Mouse (Mus musculus) heart, embryonic 16.5 days (tissue): Measurements from ENCODE around the gene S100a9. TPM values are rescaled to one million over a fixed set of nuclear protein-coding genes. Genes with fewer than 3 reads are reported as not detected.
A peak's percentile ranks its signal among the peaks of the same experiment; 100 is the strongest.

Experiments used
- ATAC-seq: fragments of 200-750 bp; cut with Nextera tagmentation; replicated peaks from 2 replicates; pipeline ENCODE4 v1.8.0; 2017; ENCODE audit warnings: moderate number of reproducible peaks; ENCODE audit not compliant: insufficient read depth, low FRiP score; ENCODE audit errors: extremely low read depth
- H3K27ac ChIP-seq: fragments of 300-500 bp; sonication (generic); 2 replicates; pipeline ENCODE4 v1.5.1; 2014; ENCODE audit warnings: mild to moderate bottlenecking, low read length, control low read depth, moderate library complexity
- H3K27me3 ChIP-seq: fragments of 300-500 bp; sonication (generic); 2 replicates; pipeline ENCODE4 v1.6.1; 2014; ENCODE audit warnings: low read length, mixed read lengths; ENCODE audit not compliant: control insufficient read depth, insufficient read depth
- H3K36me3 ChIP-seq: fragments of 300-500 bp; sonication (generic); 2 replicates; pipeline ENCODE4 v1.6.1; 2014; ENCODE audit not compliant: control insufficient read depth, insufficient read depth
- H3K4me1 ChIP-seq: fragments of 300-500 bp; sonication (generic); 2 replicates; pipeline ENCODE4 v1.6.1; 2014; ENCODE audit warnings: low read length, mixed read lengths; ENCODE audit not compliant: control insufficient read depth, insufficient read depth
- H3K4me2 ChIP-seq: fragments of 300-500 bp; sonication (generic); 2 replicates; pipeline ENCODE4 v1.6.1; 2014; ENCODE audit warnings: low read depth, mild to moderate bottlenecking, control low read depth, low read length
- H3K4me3 ChIP-seq: fragments of 300-500 bp; sonication (generic); 2 replicates; pipeline ENCODE4 v1.5.1; 2014; ENCODE audit warnings: mild to moderate bottlenecking, control low read depth, low read length
- H3K9ac ChIP-seq: fragments of 300-500 bp; sonication (generic); 2 replicates; pipeline ENCODE4 v1.6.1; 2014; ENCODE audit warnings: low read length, control low read depth
- H3K9me3 ChIP-seq: fragments of 300-500 bp; sonication (generic); replicated peaks from 2 replicates; pipeline ENCODE4 v1.6.1; 2016; ENCODE audit warnings: low read length; ENCODE audit not compliant: control insufficient read depth
- WGBS: fragments of 180-500 bp; shearing (Covaris S2); extraction: QIAGEN DNeasy Blood & Tissue Kit; methylation state at CpG from one replicate; pipeline ENCODE4 v1.1.7; 2014; 5-methylcytosine and 5-hydroxymethylcytosine counted together
- polyA plus RNA-seq: library from polyadenylated mRNA; unstranded; fragments of >200 nt; fragmentation: Nextera tagmentation; extraction: Ambion mirVana; gene quantifications from 2 replicates; pipeline ENCODE4 v1.2.1, GENCODE M21; 2015

The S100a9 gene
- polyA plus RNA-seq, 1 experiment from 2014 or later: 16.9 TPM

GRCm38 (mm10) chr3:90668846-90669245, 26.7 kb downstream of the S100a9 start, which contains the start of gene S100a8:
Gene S100a8 (plus strand): TSS chr3:90668978.
- no peak within 1 kb of the TSS for H3K9ac ChIP-seq
- no peak within 1 kb of the TSS for H3K27ac ChIP-seq
- H3K4me2 ChIP-seq: no peak within 1 kb of the TSS
- no peaks in the 10 kb centered on the region for H3K9me3 ChIP-seq
- no peak within 1 kb of the TSS for H3K4me3 ChIP-seq
- no peaks in the 10 kb centered on the region for H3K27me3 ChIP-seq
- no peaks in the 10 kb centered on the region for H3K4me1 ChIP-seq
- no peak for ATAC-seq
- 54% methylated on average over 8 of the region's 8 CpGs for WGBS
- H3K36me3 ChIP-seq: no peaks in the 10 kb centered on the region

- 68% methylated on average over 2 of the region's 2 CpGs for WGBS
- Histone ChIP-seq H3K36me3 (no peaks in the 10 kb centered on the region), H3K9me3 (no peaks in the 10 kb centered on the region), H3K4me1 (no peaks in the 10 kb centered on the region), H3K27ac (no peak overlapping the region), H3K4me2 (no peak overlapping the region), H3K4me3 (no peak overlapping the region), H3K9ac (no peak overlapping the region), H3K27me3 (no peaks in the 10 kb centered on the region)
- no peak for ATAC-seq
Measured at GRCm38 (mm10) chr3:90664219-90664618, 31.3 kb downstream of the S100a9 start.

GRCm38 (mm10) chr3:90659364-90660044, 36.0 kb downstream of the S100a9 start:
- H3K4me3 ChIP-seq: no peak overlapping the region

GRCm38 (mm10) chr3:90657405-90657804, 38.1 kb downstream of the S100a9 start:
- 68% methylated on average over 4 of the region's 4 CpGs for WGBS

More at GRCm38 (mm10) chr3:90659364-90660044, 36.0 kb downstream of the S100a9 start:
- H3K4me2 ChIP-seq: no peak overlapping the region
- H3K27ac ChIP-seq: no peak overlapping the region
- no peak for ATAC-seq
- no peaks in the 10 kb centered on the region for H3K36me3 ChIP-seq
- no peaks in the 10 kb centered on the region for H3K9me3 ChIP-seq
- no peaks in the 10 kb centered on the region for H3K27me3 ChIP-seq
- H3K4me1 ChIP-seq: no peaks in the 10 kb centered on the region
- H3K9ac ChIP-seq: no peak overlapping the region

GRCm38 (mm10) chr3:90653717-90654116, 41.8 kb downstream of the S100a9 start, which contains the start of gene S100a7a:
Gene S100a7a (plus strand): TSS chr3:90654017.
- Histone ChIP-seq H3K4me2 (no peak within 1 kb of the TSS), H3K27ac (no peak within 1 kb of the TSS), H3K4me1 (no peaks in the 10 kb centered on the region), H3K9me3 (no peaks in the 10 kb centered on the region), H3K27me3 (no peaks in the 10 kb centered on the region), H3K4me3 (no peak within 1 kb of the TSS), H3K9ac (no peak within 1 kb of the TSS), H3K36me3 (no peaks in the 10 kb centered on the region)
- no peak for ATAC-seq

More at GRCm38 (mm10) chr3:90657405-90657804, 38.1 kb downstream of the S100a9 start:
- H3K9ac ChIP-seq: no peak overlapping the region
- H3K4me2 ChIP-seq: no peak overlapping the region
- ATAC-seq: no peak
- H3K4me3 ChIP-seq: no peak overlapping the region
- H3K4me1 ChIP-seq: no peaks in the 10 kb centered on the region
- no peaks in the 10 kb centered on the region for H3K27me3 ChIP-seq
- no peaks in the 10 kb centered on the region for H3K36me3 ChIP-seq
- H3K9me3 ChIP-seq: no peaks in the 10 kb centered on the region
- H3K27ac ChIP-seq: no peak overlapping the region

- 0 out of 2 replicates have a peak, but pooled peaks have one; percentile 23 for ATAC-seq
- no peaks in the 10 kb centered on the region for H3K4me1 ChIP-seq
- no peak overlapping the region for H3K27ac ChIP-seq
- H3K27me3 ChIP-seq: no peaks in the 10 kb centered on the region
- no peak overlapping the region for H3K4me2 ChIP-seq
- H3K4me3 ChIP-seq: no peak overlapping the region
- H3K9me3 ChIP-seq: no peaks in the 10 kb centered on the region
- no peak overlapping the region for H3K9ac ChIP-seq
- WGBS: 38% methylated on average over 5 of the region's 5 CpGs
- no peaks in the 10 kb centered on the region for H3K36me3 ChIP-seq
Measured at GRCm38 (mm10) chr3:90652878-90653508, 42.5 kb downstream of the S100a9 start.

- Histone ChIP-seq H3K4me1 (no peaks in the 10 kb centered on the region), H3K9me3 (no peaks in the 10 kb centered on the region), H3K9ac (no peak overlapping the region), H3K27me3 (no peaks in the 10 kb centered on the region), H3K36me3 (no peaks in the 10 kb centered on the region), H3K4me3 (no peak overlapping the region), H3K27ac (no peak overlapping the region), H3K4me2 (no peak overlapping the region)
- 82% methylated on average over 2 of the region's 2 CpGs for WGBS
- ATAC-seq: no peak
Measured at GRCm38 (mm10) chr3:90649832-90650231, 45.7 kb downstream of the S100a9 start.

GRCm38 (mm10) chr3:90648981-90649380, 46.5 kb downstream of the S100a9 start:
- no peaks in the 10 kb centered on the region for H3K27me3 ChIP-seq
- H3K36me3 ChIP-seq: no peaks in the 10 kb centered on the region
- H3K4me3 ChIP-seq: no peak overlapping the region
- H3K4me2 ChIP-seq: no peak overlapping the region
- no peaks in the 10 kb centered on the region for H3K4me1 ChIP-seq
- ATAC-seq: no peak
- H3K9me3 ChIP-seq: no peaks in the 10 kb centered on the region
- H3K27ac ChIP-seq: no peak overlapping the region
- H3K9ac ChIP-seq: no peak overlapping the region

GRCm38 (mm10) chr3:90647291-90647690, 48.2 kb downstream of the S100a9 start:
- no peak for ATAC-seq
- WGBS: 74% methylated on average over 1 of the region's 1 CpGs
- Histone ChIP-seq H3K4me1 (no peaks in the 10 kb centered on the region), H3K27me3 (no peaks in the 10 kb centered on the region), H3K9ac (no peak overlapping the region), H3K36me3 (no peaks in the 10 kb centered on the region), H3K9me3 (no peaks in the 10 kb centered on the region), H3K4me3 (no peak overlapping the region), H3K27ac (no peak overlapping the region), H3K4me2 (no peak overlapping the region)
